Mouse (Mus musculus) brown adipose tissue, adult 24 weeks (tissue): Measurements from ENCODE around the gene Tcf7. TPM values are rescaled to one million over a fixed set of nuclear protein-coding genes. Genes with fewer than 3 reads are reported as not detected.

ENCODE experiments used
- H3K27ac ChIP-seq: fragments of 200-500 bp; replicated peaks from 2 replicates; pipeline ENCODE4 v1.5.1; 2012; ENCODE audit warnings: low read depth, mild to moderate bottlenecking, low read length
- H3K4me1 ChIP-seq: fragments of 200-500 bp; 2 replicates; pipeline ENCODE4 v1.6.1; 2012; ENCODE audit warnings: low read length, mixed read lengths; ENCODE audit not compliant: control insufficient read depth, insufficient read depth, insufficient read length
- H3K4me3 ChIP-seq: fragments of 200-500 bp; 2 replicates; pipeline ENCODE4 v1.5.1; 2012; ENCODE audit warnings: low read depth, mild to moderate bottlenecking, low read length, moderate library complexity; ENCODE audit not compliant: insufficient read depth
- polyA plus RNA-seq: library from polyadenylated mRNA; stranded (reverse); fragments of >200 nt; gene quantifications from 2 replicates; pipeline ENCODE4 v1.2.4, GENCODE M21; 2012; ENCODE audit not compliant: missing spikeins, insufficient read depth, insufficient read length

Gene Tcf7
- polyA plus RNA-seq, 1 experiment = not detected

GRCm38 (mm10) chr11:52264871-52265270, 17.9 kb downstream of the Tcf7 start:
- Histone ChIP-seq H3K4me1 (peaks cover 3% of the 10 kb centered on the region; the same call in 1 of the 2 replicates), H3K4me3 (no peak overlapping the region), H3K27ac (no peak overlapping the region)

GRCm38 (mm10) chr11:52262338-52262737, 20.5 kb downstream of the Tcf7 start:
- no peak overlapping the region for H3K27ac ChIP-seq
- H3K4me1 ChIP-seq = no peaks in the 10 kb centered on the region
- H3K4me3 ChIP-seq = no peak overlapping the region

GRCm38 (mm10) chr11:52261937-52262336, 20.9 kb downstream of the Tcf7 start:
- no peaks in the 10 kb centered on the region for H3K4me1 ChIP-seq
- no peak overlapping the region for H3K4me3 ChIP-seq
- no peak overlapping the region for H3K27ac ChIP-seq

- no peaks in the 10 kb centered on the region for H3K4me1 ChIP-seq
- H3K4me3 ChIP-seq = no peak overlapping the region
- H3K27ac ChIP-seq = no peak overlapping the region
These were observed 21.9 kb downstream of the Tcf7 start for GRCm38 (mm10) chr11:52260878-52261277.

DNA sequence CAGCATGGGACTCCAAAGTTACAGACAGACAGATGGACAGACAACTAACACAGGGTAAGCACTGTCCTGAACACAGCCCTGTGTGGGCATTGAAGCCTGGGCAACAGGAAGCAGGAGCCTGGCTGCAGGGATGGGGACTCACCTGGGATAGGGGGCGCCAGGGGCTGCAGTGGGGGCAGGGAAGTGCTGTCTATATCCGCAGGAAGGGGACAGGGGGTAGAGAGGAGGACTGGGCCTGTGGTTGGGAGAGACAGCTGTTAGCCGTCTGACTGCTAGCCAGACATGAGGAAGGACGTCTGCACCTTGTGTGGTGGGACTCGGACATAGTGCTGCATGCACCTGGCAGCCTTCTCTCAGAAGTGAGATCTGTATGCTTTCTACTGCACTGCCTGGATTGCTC, 24.1 kb downstream of the Tcf7 start:
- Histone ChIP-seq H3K27ac (no peak overlapping the region), H3K4me1 (no peaks in the 10 kb centered on the region; the same call in 1 of the 2 replicates), H3K4me3 (no peak overlapping the region)

DNA sequence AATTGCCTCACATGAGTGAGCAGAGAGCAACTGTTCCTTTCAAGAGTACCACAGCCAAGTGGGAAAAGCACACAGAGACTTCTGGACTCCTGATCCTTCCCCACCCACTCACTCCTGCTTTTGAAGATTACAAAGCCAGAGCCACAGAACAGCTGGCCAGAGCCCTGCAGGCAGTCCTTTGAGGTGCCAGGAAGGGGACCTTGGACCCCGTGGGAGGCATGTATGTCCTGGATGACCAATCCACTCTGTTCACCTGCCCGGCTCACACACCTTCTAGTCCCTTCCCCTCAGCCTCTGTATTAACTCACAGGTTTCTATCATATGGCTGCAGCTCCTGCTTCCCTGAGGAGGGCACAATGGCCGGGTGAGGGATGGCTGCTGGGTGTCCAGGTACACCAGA, 25.4 kb downstream of the Tcf7 start:
- H3K4me1 ChIP-seq = peaks cover 3% of the 10 kb centered on the region; the same call in 1 of the 2 replicates
- H3K27ac ChIP-seq = no peak overlapping the region
- H3K4me3 ChIP-seq = no peak overlapping the region

DNA sequence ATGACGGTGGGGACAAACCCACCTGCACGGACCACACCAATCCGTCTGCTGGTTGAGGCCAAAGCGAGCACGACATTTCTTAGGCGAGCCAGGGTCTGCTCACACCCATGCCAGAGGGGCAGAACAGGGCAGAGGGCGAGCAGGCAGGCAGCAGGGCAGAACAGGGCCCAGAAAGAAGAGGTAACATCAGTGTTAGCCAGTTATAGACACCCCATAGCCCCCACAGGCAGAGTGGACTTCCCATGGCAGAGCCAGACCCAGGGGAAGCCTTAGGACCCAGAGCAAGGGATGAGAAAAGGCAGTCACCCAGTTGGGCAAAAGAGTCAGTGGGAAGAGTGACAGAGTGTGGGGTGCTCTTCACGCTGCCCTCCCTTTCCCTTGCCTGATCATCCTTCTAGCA, 27.7 kb downstream of the Tcf7 start:
- H3K4me1 ChIP-seq = peaks cover 6% of the 10 kb centered on the region
- no peak overlapping the region for H3K27ac ChIP-seq
- H3K4me3 ChIP-seq = no peak overlapping the region

GRCm38 (mm10) chr11:52253674-52254375, 29.0 kb downstream of the Tcf7 start:
- peaks cover 6% of the 10 kb centered on the region for H3K4me1 ChIP-seq
- H3K27ac ChIP-seq = no peak overlapping the region
- H3K4me3 ChIP-seq = no peak overlapping the region

DNA sequence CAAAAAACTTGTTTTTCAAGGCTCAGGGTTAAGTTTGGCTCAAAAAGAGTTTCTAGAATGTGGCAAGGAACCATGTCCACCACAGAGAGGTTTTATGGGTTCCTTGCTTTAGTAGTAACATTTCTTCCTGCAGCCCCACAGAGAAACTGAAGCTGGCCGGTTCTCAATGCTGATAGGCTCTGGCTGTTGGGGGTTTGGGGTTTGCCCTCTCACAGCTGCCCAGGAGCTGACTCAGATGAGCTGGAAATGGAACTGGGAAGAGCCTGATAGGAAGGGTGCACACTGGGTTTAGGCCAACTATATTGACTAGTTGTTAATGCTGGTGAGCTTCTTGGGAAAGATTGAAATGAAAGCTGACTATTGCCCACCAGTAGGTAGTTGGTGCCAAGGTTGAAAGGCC, 30.1 kb downstream of the Tcf7 start:
- peaks cover 6% of the 10 kb centered on the region for H3K4me1 ChIP-seq
- no peak overlapping the region for H3K4me3 ChIP-seq
- no peak overlapping the region for H3K27ac ChIP-seq

DNA sequence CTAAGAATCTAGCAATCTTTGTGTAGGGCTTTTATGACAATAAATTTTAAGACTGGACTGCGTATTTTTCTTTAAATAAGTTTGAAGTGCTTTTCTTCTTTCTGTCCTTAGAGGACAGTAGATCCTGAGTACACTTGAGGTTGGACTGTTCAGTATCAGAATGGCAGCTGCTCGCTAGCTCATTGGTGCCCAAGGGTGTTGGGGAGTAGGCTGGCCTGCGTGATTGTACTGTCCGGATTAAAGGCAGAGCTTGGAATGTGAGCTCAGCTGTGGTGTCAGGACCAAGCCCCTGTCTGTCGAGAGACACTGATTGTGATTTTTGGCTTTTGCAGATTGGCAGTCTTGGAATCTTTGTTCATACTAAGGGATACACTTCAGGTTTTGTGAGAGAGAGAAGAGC, 31.0 kb downstream of the Tcf7 start:
- Histone ChIP-seq H3K4me3 (no peak overlapping the region), H3K27ac (no peak overlapping the region), H3K4me1 (peaks cover 6% of the 10 kb centered on the region)

DNA sequence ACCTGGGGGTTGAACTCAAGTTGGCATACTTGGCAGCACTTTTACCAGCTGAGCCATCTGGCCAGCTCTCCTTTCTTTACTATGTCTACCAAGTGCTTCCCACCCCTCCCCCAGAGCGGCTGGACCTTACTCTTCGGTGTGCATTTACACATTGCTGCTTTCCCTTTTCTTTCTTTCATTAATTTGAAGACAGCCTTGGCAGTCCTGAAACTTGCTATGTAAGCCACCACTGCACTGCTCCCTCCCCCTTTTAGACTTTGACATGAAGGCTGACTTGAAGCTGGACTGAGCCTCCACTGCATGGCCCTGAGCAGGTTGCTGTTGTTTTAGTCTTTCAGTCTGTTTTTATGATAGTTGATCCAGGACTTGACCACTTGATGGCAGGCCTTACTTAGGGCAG, 33.4 kb downstream of the Tcf7 start:
- Histone ChIP-seq H3K4me1 (peaks cover 6% of the 10 kb centered on the region), H3K4me3 (no peak overlapping the region), H3K27ac (no peak overlapping the region)

DNA sequence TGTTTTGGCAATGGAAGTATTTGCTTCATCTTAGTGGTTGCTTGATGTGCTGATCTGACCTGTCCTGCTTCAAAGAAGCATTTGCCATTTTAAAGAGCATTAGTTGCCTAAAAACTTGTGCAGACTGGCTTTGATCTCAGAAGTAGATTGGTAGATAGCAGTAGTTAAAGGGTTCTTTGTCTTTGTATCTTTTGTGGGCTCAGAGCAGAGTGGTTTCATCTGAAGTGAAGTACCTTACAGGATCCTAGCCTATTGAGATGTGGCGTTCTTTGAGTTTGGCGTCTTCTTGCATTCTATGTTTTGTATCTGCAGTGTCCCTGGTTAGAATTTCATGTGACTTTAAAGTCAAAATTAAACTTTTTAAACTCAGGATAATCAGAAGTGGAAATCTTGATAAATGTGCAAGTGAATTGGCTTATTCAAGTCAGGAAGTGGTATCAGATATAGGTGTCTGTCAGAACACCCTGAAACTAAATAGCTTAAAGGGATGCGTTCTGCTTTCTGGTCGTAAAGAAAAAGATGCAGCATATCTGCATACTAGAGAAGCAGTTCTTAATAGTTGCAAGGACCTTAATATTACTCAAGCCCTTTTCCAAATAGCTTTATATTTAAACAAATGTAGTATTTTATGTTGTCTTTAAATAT, 41.8 kb downstream of the Tcf7 start:
- Histone ChIP-seq H3K4me3 (no peak overlapping the region), H3K4me1 (no peaks in the 10 kb centered on the region), H3K27ac (no peak overlapping the region)

- Histone ChIP-seq H3K27ac (peak overlapping the region; percentile 28; the same call in 1 of the 2 replicates), H3K4me3 (0 out of 2 replicates have a peak overlapping the region, but pooled peaks have one; percentile 5), H3K4me1 (peaks cover 9% of the 10 kb centered on the region; the same call in 1 of the 2 replicates)
These were observed 48.3 kb downstream of the Tcf7 start for GRCm38 (mm10) chr11:52234509-52234908.

DNA sequence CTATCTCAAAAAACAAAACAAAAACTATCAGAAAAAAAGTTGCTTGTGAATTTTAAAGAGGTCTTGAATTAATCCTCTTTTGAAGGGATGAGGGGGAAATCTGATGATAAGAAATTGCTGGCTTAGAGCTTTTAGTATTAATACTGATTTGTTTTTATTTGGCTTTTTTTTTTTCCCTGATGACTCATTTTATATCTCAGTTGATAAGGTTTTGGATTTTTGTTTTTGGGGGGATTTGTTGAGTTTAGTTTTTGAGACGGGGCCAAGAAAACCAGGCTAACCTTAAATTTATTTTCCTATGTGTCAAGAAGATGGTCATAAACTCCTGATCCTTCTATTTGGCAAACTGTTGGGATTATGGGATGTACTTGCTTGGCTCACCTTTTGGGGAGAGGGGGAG, 48.9 kb downstream of the Tcf7 start:
- Histone ChIP-seq H3K4me3 (no peak overlapping the region), H3K4me1 (peaks cover 9% of the 10 kb centered on the region; the same call in 1 of the 2 replicates), H3K27ac (0 out of 2 replicates have a peak overlapping the region, but pooled peaks have one; percentile 7)

DNA sequence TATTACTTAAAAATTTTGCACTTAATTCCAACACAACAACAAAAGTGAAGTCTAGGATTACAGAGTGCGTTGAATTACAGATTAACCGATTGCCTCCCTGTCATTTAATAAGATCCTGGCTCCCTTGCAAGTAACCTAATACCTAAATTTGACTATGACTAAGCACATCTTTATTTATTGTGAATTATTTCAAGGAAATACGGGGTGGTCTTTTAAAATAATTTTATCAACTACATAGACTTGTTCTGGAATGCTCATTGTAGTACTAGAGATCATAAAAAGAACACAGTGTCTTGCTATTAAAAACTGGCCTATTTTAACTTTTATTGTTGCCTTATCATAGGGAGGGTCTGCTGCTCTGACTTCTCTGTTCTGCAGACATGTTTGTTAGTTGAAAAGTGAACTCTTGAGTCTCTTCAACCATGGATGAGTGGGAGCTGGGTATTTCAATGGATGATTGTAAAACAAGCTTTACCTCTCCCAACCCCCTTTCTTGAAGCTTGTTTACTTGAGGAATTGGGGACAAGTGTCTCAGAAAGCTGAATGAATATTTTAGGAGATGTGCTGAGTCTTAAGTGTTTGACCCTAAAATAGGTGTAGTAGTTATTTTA, 49.7 kb downstream of the Tcf7 start:
- peaks cover 9% of the 10 kb centered on the region; the same call in 1 of the 2 replicates for H3K4me1 ChIP-seq
- H3K4me3 ChIP-seq = peak overlapping the region; percentile 79
- peak overlapping the region; percentile 47 for H3K27ac ChIP-seq
